Mouse (Mus musculus): ENCODE measurements at regions not wholly inside any gene's neighbourhood (a gene's known extent, or its start where the extent isn't known, plus 50 kb on each side); places are given as distances from the start of the nearest gene placed in this dataset.

GRCm38 (mm10) chr19:19987255-19987654 is 403.5 kb downstream of the Anxa1 start:
- TF ChIP-seq POLR2A (IDR thresholded peaks at IDR 0.05; ENCODE audit: borderline replicate concordance, insufficient read depth, low read length) (no peak), CTCF (IDR thresholded peaks at IDR 0.05; ENCODE audit: borderline replicate concordance, insufficient read depth, low read depth, low read length) (no peak)

Data from cerebellum, adult 2 months (tissue).